Mouse (Mus musculus) G1E (cell line): ENCODE results near the gene Parp11. TPM values are rescaled to one million over a fixed set of nuclear protein-coding genes. Genes with fewer than 3 reads are reported as not detected.

Source experiments
- ATAC-seq: 2 replicates; pipeline ENCODE4 v1.8.0; 2016; ENCODE audit warnings: mild to moderate bottlenecking; ENCODE audit not compliant: insufficient number of reproducible peaks, poor library complexity, low FRiP score, severe bottlenecking; ENCODE audit errors: extremely low read depth
- DNase-seq: peaks from one replicate; pipeline ENCODE4 v3.0.0; 2012; ENCODE audit warnings: low spot score
- H3K27me3 ChIP-seq: 2 replicates; pipeline ENCODE4 v1.6.1; 2012; ENCODE audit warnings: mild to moderate bottlenecking, low read length, inconsistent platforms; ENCODE audit not compliant: insufficient read depth
- H3K36me3 ChIP-seq: replicated peaks from 2 replicates; pipeline ENCODE3; 2012; ENCODE audit warnings: mild to moderate bottlenecking, inconsistent platforms
- H3K4me1 ChIP-seq: 2 replicates; pipeline ENCODE4 v1.6.1; 2012; ENCODE audit warnings: low read depth, low read length, inconsistent platforms, mixed read lengths; ENCODE audit not compliant: insufficient read depth
- H3K4me3 ChIP-seq: 2 replicates; pipeline ENCODE4 v1.5.1; 2012; ENCODE audit warnings: low read depth, mild to moderate bottlenecking, inconsistent platforms, low read length, moderate library complexity, mixed read lengths
- H3K9me3 ChIP-seq: replicated peaks from 2 replicates; pipeline ENCODE4 v1.6.1; 2012; ENCODE audit warnings: inconsistent platforms
- CTCF ChIP-seq: IDR thresholded peaks from 2 replicates; pipeline ENCODE4 v1.5.1; 2012; ENCODE audit warnings: low read depth, low read length, inconsistent platforms, mixed read lengths
- GATA1 ChIP-seq: IDR thresholded peaks from 2 replicates; pipeline ENCODE4 v1.6.1; 2012; ENCODE audit warnings: borderline replicate concordance, low read length, inconsistent platforms, mixed read lengths
- GATA2 ChIP-seq: IDR thresholded peaks from 2 replicates; pipeline ENCODE4 v1.6.1; 2012; ENCODE audit warnings: low read depth, low read length, inconsistent platforms, borderline replicate concordance
- POLR2AphosphoS5 ChIP-seq: IDR thresholded peaks from 2 replicates; pipeline ENCODE4 v1.6.1; 2012; ENCODE audit warnings: low read depth, low read length, inconsistent platforms; ENCODE audit not compliant: insufficient replicate concordance
- TAL1 ChIP-seq: conservative IDR thresholded peaks from 2 replicates; pipeline ENCODE4 v1.6.1; 2012; ENCODE audit warnings: low read depth, low read length, inconsistent platforms, mixed read lengths
- polyA plus RNA-seq: library from polyadenylated mRNA; stranded (reverse); fragments of >175 nt; gene quantifications from 2 replicates; pipeline ENCODE4 v1.2.3, GENCODE M21; 2012
- total RNA-seq, 2 experiments: library from RNA; stranded (forward) in 1 of 2; stranded (reverse) in 1 of 2; fragments of 200-1000 nt in 1 of 2; fragments of >200 nt in 1 of 2; fragmentation: Nextera tagmentation in 1 of 2; gene quantifications; 2 replicates each; pipeline ENCODE4 v1.2.3; 2014 to 2017

Parp11 gene
- total and polyA plus RNA-seq, 3 experiments: 5.0 to 22.3 (median 19.5) TPM

GRCm38 (mm10) chr6:127462251-127462650 lies 15.6 kb downstream of the Parp11 start:
- peaks cover 49% of the 10 kb centered on the region for H3K36me3 ChIP-seq
- ATAC-seq (no peak), DNase-seq (no peak)
- no peak overlapping the region for H3K4me3 ChIP-seq
- TF ChIP-seq TAL1 (no peak), POLR2AphosphoS5 (no peak), GATA2 (no peak), GATA1 (no peak), CTCF (no peak)
- peaks cover 38% of the 10 kb centered on the region for H3K4me1 ChIP-seq
- no peaks in the 10 kb centered on the region for H3K27me3 ChIP-seq
- H3K9me3 ChIP-seq: no peaks in the 10 kb centered on the region

GRCm38 (mm10) chr6:127463273-127464001 lies 16.8 kb downstream of the Parp11 start:
- no peak for ATAC-seq
- Histone ChIP-seq H3K4me3 (no peak overlapping the region), H3K9me3 (peaks cover 3% of the 10 kb centered on the region; the same call in 1 of the 2 replicates), H3K36me3 (peaks cover 50% of the 10 kb centered on the region), H3K27me3 (no peaks in the 10 kb centered on the region), H3K4me1 (peaks cover 45% of the 10 kb centered on the region)
- DNase-seq: no peak
- no peak for TF ChIP-seq POLR2AphosphoS5
- no peak for TF ChIP-seq GATA2
- no peak for TF ChIP-seq GATA1
- no peak for TF ChIP-seq CTCF
- no peak for TF ChIP-seq TAL1

- ATAC-seq: peak; percentile 35; the same call in 1 of the 2 replicates
Measured at GRCm38 (mm10) chr6:127464523-127464922, 17.9 kb downstream of the Parp11 start.

GRCm38 (mm10) chr6:127466749-127467310 lies 20.2 kb downstream of the Parp11 start:
- DNase-seq (no peak), ATAC-seq (no peak)
- peaks cover 74% of the 10 kb centered on the region for H3K36me3 ChIP-seq
- H3K9me3 ChIP-seq: peaks cover 3% of the 10 kb centered on the region; the same call in 1 of the 2 replicates
- H3K4me3 ChIP-seq: no peak overlapping the region
- H3K27me3 ChIP-seq: no peaks in the 10 kb centered on the region
- TF ChIP-seq POLR2AphosphoS5 (no peak), CTCF (no peak), GATA1 (no peak), GATA2 (no peak)
- peaks cover 70% of the 10 kb centered on the region for H3K4me1 ChIP-seq

More at GRCm38 (mm10) chr6:127464523-127464922, 17.9 kb downstream of the Parp11 start:
- TF ChIP-seq POLR2AphosphoS5: no peak
- TF ChIP-seq TAL1: no peak
- TF ChIP-seq GATA1: no peak
- TF ChIP-seq GATA2: no peak
- TF ChIP-seq CTCF: no peak
- no peaks in the 10 kb centered on the region for H3K27me3 ChIP-seq
- H3K36me3 ChIP-seq: peaks cover 57% of the 10 kb centered on the region
- peaks cover 3% of the 10 kb centered on the region; the same call in 1 of the 2 replicates for H3K9me3 ChIP-seq
- DNase-seq: no peak
- peaks cover 52% of the 10 kb centered on the region for H3K4me1 ChIP-seq
- no peak overlapping the region for H3K4me3 ChIP-seq

GRCm38 (mm10) chr6:127472078-127472477 lies 25.4 kb downstream of the Parp11 start:
- DNase-seq: peak; percentile 88
- Histone ChIP-seq H3K4me3 (peak overlapping the region; percentile 39; the same call in 1 of the 2 replicates), H3K4me1 (peaks cover 53% of the 10 kb centered on the region), H3K9me3 (peaks cover 3% of the 10 kb centered on the region; the same call in 1 of the 2 replicates), H3K27me3 (no peaks in the 10 kb centered on the region), H3K36me3 (peaks cover 72% of the 10 kb centered on the region)
- TF ChIP-seq POLR2AphosphoS5: no peak
- peak; percentile 82; the same call in 1 of the 2 replicates for TF ChIP-seq GATA2
- no peak for TF ChIP-seq CTCF
- no peak for TF ChIP-seq TAL1
- TF ChIP-seq GATA1: no peak
- ATAC-seq: peak; percentile 99

- DNase-seq (no peak), ATAC-seq (no peak)
- Histone ChIP-seq H3K4me1 (peaks cover 44% of the 10 kb centered on the region), H3K9me3 (no peaks in the 10 kb centered on the region), H3K27me3 (no peaks in the 10 kb centered on the region), H3K36me3 (peaks cover 74% of the 10 kb centered on the region), H3K4me3 (no peak overlapping the region)
- no peak for TF ChIP-seq GATA1
- no peak for TF ChIP-seq CTCF
- no peak for TF ChIP-seq TAL1
- no peak for TF ChIP-seq POLR2AphosphoS5
- TF ChIP-seq GATA2: no peak
Measured at GRCm38 (mm10) chr6:127473961-127474360, 27.3 kb downstream of the Parp11 start.
